Mouse (Mus musculus): Measurements from ENCODE around the gene Sirpb1a. TPM values are rescaled to one million over a fixed set of nuclear protein-coding genes. Genes with fewer than 3 reads are reported as not detected.

The Sirpb1a gene
- polyA plus RNA-seq, 1 experiment from 2014 or later = not detected

GRCm38 (mm10) chr3:15329549-15329948 lies 96.8 kb downstream of the Sirpb1a start:
- Histone ChIP-seq H3K4me3 (no peak overlapping the region), H3K4me1 (no peaks in the 10 kb centered on the region), H3K9me3 (peaks cover 3% of the 10 kb centered on the region; the same call in 1 of the 2 replicates), H3K9ac (replicated peaks) (no peak overlapping the region), H3K4me2 (replicated peaks) (no peak overlapping the region), H3K36me3 (no peaks in the 10 kb centered on the region), H3K27me3 (no peaks in the 10 kb centered on the region), H3K27ac (replicated peaks) (no peak overlapping the region)
- ATAC-seq (ENCODE audit: low FRiP score, low read depth) = no peak

Other genes starting within 250 kb of the Sirpb1a start
- gene Gm9733, start 94.2 kb downstream of the Sirpb1a start, polyA plus RNA-seq (2016; fragmentation: Nextera tagmentation; extraction: Ambion mirVana) = not detected in 2 replicates
- gene Sirpb1b, start 148.5 kb upstream of the Sirpb1a start, polyA plus RNA-seq (2016; fragmentation: Nextera tagmentation; extraction: Ambion mirVana) = not detected in 2 replicates

Measured in midbrain, embryonic 12.5 days (tissue).